Comparison of ENCODE assay signal across 23 mouse cellular contexts in genomic region chr13:63761542-63761941, GRCm38 (mm10). TPM values are rescaled to one million over a fixed set of nuclear protein-coding genes. Genes with fewer than 3 reads are reported as not detected.
A peak's percentile ranks its signal among the peaks of the same experiment; 100 is the strongest.
DNase-seq lines count a peak whose midpoint lies in the region; ATAC-seq and TF ChIP-seq lines count a peak whose summit lies in the region.
"Had no signal": no experiment of that assay in that cellular context is flagged by ENCODE, and none has a peak within 500 bp of the region (broad histone marks: within the 10 kb centered on the region; RNA-seq: fewer than 3 reads in every experiment).

No protein-coding gene starts in this region.

- TF ChIP-seq CTCF in CH12.LX (conservative IDR thresholded peaks at IDR 0.05 in 1 of 2, IDR thresholded peaks at IDR 0.05 in 1 of 2; ENCODE audit: low read depth in 2 of 2, low read length in 2 of 2), result no peak

- H3K27me3 ChIP-seq in CH12.LX (replicated peaks), result no peaks in the 10 kb centered on the region
- H3K27me3 ChIP-seq: embryonic facial prominence, embryonic 13.5 days; embryonic facial prominence, embryonic 15.5 days; forebrain, embryonic 12.5 days had no signal

- H3K4me1 ChIP-seq in CH12.LX (ENCODE audit: control insufficient read depth in 1 of 2, insufficient read depth in 2 of 2), result peaks cover 0 to 10% of the 10 kb centered on the region in 2 experiments; a peak in 2 of 4 replicates
- H3K4me1 ChIP-seq: embryonic facial prominence, embryonic 13.5 days; embryonic facial prominence, embryonic 15.5 days; forebrain, embryonic 10.5 days; forebrain, embryonic 12.5 days had no signal

- H3K79me2 ChIP-seq in CH12.LX (replicated peaks; ENCODE audit: control insufficient read depth, extremely low read depth, insufficient read depth, poor library complexity, severe bottlenecking), result no peaks in the 10 kb centered on the region

- in situ Hi-C loops in CH12.LX (cut with MboI; ENCODE audit: low pct_ligation_motif_present, low pct_unique_long_range_greater_than_20kb, low sequenced_read_pairs), result no loop called here

- dilution Hi-C loops in CH12.LX (cut with MboI; ENCODE audit: extremely low pct_ligation_motif_present, extremely low pct_unique_long_range_greater_than_20kb, low sequenced_read_pairs), result no loop called here

- H3K27ac ChIP-seq in CH12.LX (ENCODE audit: insufficient read depth, low read depth), result no peak overlapping the region
- H3K27ac ChIP-seq: embryonic facial prominence, embryonic 13.5 days; embryonic facial prominence, embryonic 15.5 days; forebrain, embryonic 10.5 days; forebrain, embryonic 12.5 days had no signal

- H3K4me2 ChIP-seq in CH12.LX (ENCODE audit: insufficient read depth, low read depth, poor library complexity, severe bottlenecking), result no peak overlapping the region
- H3K4me2 ChIP-seq: embryonic facial prominence, embryonic 13.5 days; embryonic facial prominence, embryonic 15.5 days; forebrain, embryonic 12.5 days had no signal

- no peak for TF ChIP-seq POLR2A in CH12.LX (IDR thresholded peaks at IDR 0.05; ENCODE audit: low read depth, low read length)

- DNase-seq in 416B (ENCODE audit: low read depth) (peak; percentile 12), CH12.LX (ENCODE audit: extremely low read depth) (no peak)
- DNase-seq in ovary, postnatal 36 days (ENCODE audit: low spot score), result no peak
- no peak for DNase-seq in right cerebral cortex, adult 18-20 months
- DNase-seq: adrenal gland, adult 2 months; adrenal gland, postnatal 10 days; adrenal gland, postnatal 25 days; B cell, adult 2 months; cerebellum, adult 11-12 months; cerebellum, adult 2 months; cerebellum, adult 9-10 months; cerebellum, postnatal 10 days; cerebellum, postnatal 25 days; embryo, embryonic 11 days had no signal

- ATAC-seq in megakaryocyte progenitor cell, adult 5-6 weeks (replicated peaks; ENCODE audit: poor library complexity), result peak; percentile 48; the same call in 1 of the 2 replicates
- ATAC-seq: CD4-positive, CD25-positive, alpha-beta regulatory T cell, adult 4 months; forebrain, embryonic 14.5 days; forebrain, embryonic 16.5 days had no signal

- no peak overlapping the region for H3K4me3 ChIP-seq in CH12.LX (replicated peaks in 1 of 3; ENCODE audit: low read depth in 2 of 3, low read length in 2 of 3, poor library complexity in 1 of 3)
- H3K4me3 ChIP-seq: embryonic facial prominence, embryonic 13.5 days; embryonic facial prominence, embryonic 15.5 days; erythroblast, embryonic 14.5 days; forebrain, embryonic 10.5 days; forebrain, embryonic 12.5 days had no signal

- H3K9ac ChIP-seq in CH12.LX (ENCODE audit: insufficient read depth, low read depth), result no peak overlapping the region
- H3K9ac ChIP-seq: embryonic facial prominence, embryonic 13.5 days; embryonic facial prominence, embryonic 15.5 days; forebrain, embryonic 12.5 days had no signal

- peak; percentile 74 for TF ChIP-seq EP300 in CH12.LX (IDR thresholded peaks at IDR 0.05; ENCODE audit: low read length)

- H3K9me3 ChIP-seq in CH12.LX (replicated peaks; ENCODE audit: low read length), result no peaks in the 10 kb centered on the region
- H3K9me3 ChIP-seq: embryonic facial prominence, embryonic 15.5 days; forebrain, embryonic 10.5 days; forebrain, embryonic 12.5 days had no signal

- TF ChIP-seq RAD21 in CH12.LX (IDR thresholded peaks at IDR 0.05; ENCODE audit: low read depth, low read length), result no peak

- H3K36me3 ChIP-seq in CH12.LX (replicated peaks in 1 of 2; ENCODE audit: control insufficient read depth in 1 of 2, insufficient read depth in 1 of 2, low read length in 1 of 2), result no peaks in the 10 kb centered on the region
- H3K36me3 ChIP-seq: embryonic facial prominence, embryonic 13.5 days; embryonic facial prominence, embryonic 15.5 days; forebrain, embryonic 10.5 days; forebrain, embryonic 12.5 days had no signal

TF ChIP-seq in CH12.LX, 34 proteins besides CTCF, POLR2A, EP300 and RAD21:
- TF ChIP-seq SMC3 (IDR thresholded peaks at IDR 0.05; ENCODE audit: low read depth, low read length) (no peak), IRF4 (IDR thresholded peaks at IDR 0.05; ENCODE audit: low read depth, low read length) (peak; percentile 65), MEF2A (IDR thresholded peaks at IDR 0.05; ENCODE audit: borderline replicate concordance, low read depth, low read length) (0 out of 2 replicates have a peak, but pooled peaks have one; percentile 11), JUND (conservative IDR thresholded peaks at IDR 0.05; ENCODE audit: low read depth, low read length) (peak; percentile 57; the same call in 1 of the 2 replicates), ZC3H11A (IDR thresholded peaks at IDR 0.05; ENCODE audit: low read depth, low read length) (no peak), RCOR1 (conservative IDR thresholded peaks at IDR 0.05; ENCODE audit: low read depth, low read length) (0 out of 2 replicates have a peak, but pooled peaks have one; percentile 32), JUN (IDR thresholded peaks at IDR 0.05; ENCODE audit: insufficient read depth, low read depth, low read length) (peak; percentile 24; the same call in 1 of the 2 replicates), MAFK (IDR thresholded peaks at IDR 0.05; ENCODE audit: insufficient replicate concordance, low read length) (peak; percentile 83)
TF ChIP-seq in CH12.LX: peak in this region for 6.

RNA-seq across cellular contexts. Expression of gene Ercc6l2, which starts 53.5 kb away (rescaled TPM):
- total RNA-seq in CH12.LX (2012; rRNA removed), result 44.3 and 45.5 TPM in 2 replicates
- 97.0 and 109 TPM in 2 replicates for total RNA-seq in CH12.LX (2014; rRNA removed)
- polyA plus RNA-seq in CH12.LX (2012; ENCODE audit: insufficient read length, low read depth), result 62.5 and 63.1 TPM in 2 replicates
- 45.0 and 50.4 TPM in 2 replicates for total RNA-seq in megakaryocyte progenitor cell, adult 5-6 weeks (2015)
- 23.7 and 36.8 TPM in 2 replicates for total RNA-seq in megakaryocyte progenitor cell, adult 5-6 weeks (2017)
